Mouse (Mus musculus) monocyte, adult 59 days (primary cell): ENCODE data around the gene Sub1. TPM values are rescaled to one million over a fixed set of nuclear protein-coding genes. Genes with fewer than 3 reads are reported as not detected.

Source experiments
- total RNA-seq, 2 experiments: library from RNA; stranded (reverse); gene quantifications; one replicate each; pipeline ENCODE4 v1.2.4; 2023

Gene Sub1
- 100 to 1,000 TPM; 310 to 323 TPM for total RNA-seq

GRCm38 (mm10) chr15:11996883-11997282 is at the start of gene Sub1:
Gene Sub1, minus strand, starts transcription at chr15:11996983.

Other genes with a start within 250 kb of the Sub1 start
- not detected for gene Npr3, start 89.7 kb downstream of the Sub1 start, total RNA-seq
- 100 to 1,000 TPM; 102 to 114 TPM for gene Zfr, start 120.8 kb upstream of the Sub1 start, total RNA-seq
- gene Mtmr12, start 208.0 kb upstream of the Sub1 start, total RNA-seq, result 10 to 100 TPM; 30.6 to 31.5 TPM